8 mouse cellular contexts compared by ENCODE assay signal in the genomic region with DNA sequence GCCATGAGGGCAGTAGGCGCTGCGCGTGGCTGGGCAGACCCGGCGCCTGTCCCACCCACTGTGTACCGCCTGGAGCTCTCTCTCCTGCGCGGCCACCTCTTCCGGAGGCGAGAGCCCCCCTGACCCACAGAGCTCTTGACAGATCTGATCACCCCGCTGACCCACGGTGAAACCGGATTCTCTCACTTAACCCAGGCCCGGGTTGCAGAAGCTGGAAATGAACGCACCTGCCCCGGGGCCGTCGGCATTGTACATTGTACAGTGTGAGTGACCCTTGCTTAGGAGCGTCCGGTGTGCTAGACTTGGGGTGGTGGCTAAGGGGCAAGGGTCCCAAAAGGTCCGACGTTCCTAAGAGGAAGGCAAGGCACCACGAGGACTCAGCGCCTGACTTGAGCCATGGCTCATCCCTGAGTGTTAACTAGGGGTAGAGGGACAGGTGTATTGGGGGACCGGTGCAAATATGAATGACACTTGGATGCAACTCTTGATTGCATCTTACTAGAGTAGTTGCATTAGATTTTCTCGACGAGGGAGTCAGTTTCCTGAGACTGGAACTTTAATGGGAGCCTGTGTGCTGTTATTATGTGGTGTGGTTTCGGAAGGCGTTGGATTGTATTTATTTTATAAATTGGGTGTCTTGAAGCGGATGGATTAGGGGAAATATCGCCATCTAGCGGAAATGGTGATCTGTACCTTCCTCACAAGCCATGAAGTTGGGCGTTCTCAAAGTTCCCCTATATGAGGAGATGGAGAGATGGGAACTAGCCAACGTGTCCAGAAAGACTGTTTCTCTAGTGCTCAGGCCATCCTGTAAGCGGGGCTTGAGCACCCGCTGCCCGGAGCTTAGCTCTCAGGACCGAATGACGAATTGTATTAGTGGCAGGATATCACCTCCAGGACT. TPM values are rescaled to one million over a fixed set of nuclear protein-coding genes. Genes with fewer than 3 reads are reported as not detected.
A peak's percentile ranks its signal among the peaks of the same experiment; 100 is the strongest.
DNase-seq lines count a peak whose midpoint lies in the region; ATAC-seq and TF ChIP-seq lines count a peak whose summit lies in the region.

No protein-coding gene starts in this region.

- peak overlapping the region; percentile 76 for H3K9ac ChIP-seq in embryonic facial prominence, embryonic 14.5 days (ENCODE audit: low read depth, low read length)
- H3K9ac ChIP-seq in heart, embryonic 16.5 days (ENCODE audit: low read length), result peak overlapping the region; percentile 37
- no peak overlapping the region for H3K9ac ChIP-seq in liver, adult 2 months (ENCODE audit: low read depth, low read length)

- no peaks in the 10 kb centered on the region for H3K9me3 ChIP-seq in embryonic facial prominence, embryonic 14.5 days (ENCODE audit: control insufficient read depth, low read length)
- H3K9me3 ChIP-seq in heart, embryonic 16.5 days (replicated peaks; ENCODE audit: control insufficient read depth, low read length), result no peaks in the 10 kb centered on the region

- ATAC-seq in CD4-positive, CD25-positive, alpha-beta regulatory T cell, adult 4 months, result peak; percentile 47
- ATAC-seq in embryonic facial prominence, embryonic 14.5 days (ENCODE audit: low read depth), result peak; percentile 46
- peak; percentile 55; the same call in 1 of the 2 replicates for ATAC-seq in heart, embryonic 16.5 days (replicated peaks; ENCODE audit: extremely low read depth, insufficient read depth, low FRiP score)

- H3K4me3 ChIP-seq in embryonic facial prominence, embryonic 14.5 days (ENCODE audit: low read depth, low read length), result peak overlapping the region; percentile 70
- H3K4me3 ChIP-seq in heart, embryonic 16.5 days (ENCODE audit: low read length), result peak overlapping the region; percentile 66
- no peak overlapping the region for H3K4me3 ChIP-seq in liver, adult 2 months (ENCODE audit: insufficient read depth, low read depth, low read length)

- no peaks in the 10 kb centered on the region for H3K79me2 ChIP-seq in liver, adult 2 months (ENCODE audit: control insufficient read depth, insufficient read depth, low read length)

- no peaks in the 10 kb centered on the region for H3K36me3 ChIP-seq in embryonic facial prominence, embryonic 14.5 days (ENCODE audit: control insufficient read depth, insufficient read depth, low read length)
- H3K36me3 ChIP-seq in heart, embryonic 16.5 days (ENCODE audit: control insufficient read depth, insufficient read depth), result no peaks in the 10 kb centered on the region
- H3K36me3 ChIP-seq in liver, adult 2 months (ENCODE audit: control insufficient read depth, insufficient read depth, low read length), result no peaks in the 10 kb centered on the region

- no peak for TF ChIP-seq POLR2A in liver, adult 2 months (IDR thresholded peaks at IDR 0.05; ENCODE audit: extremely low read depth, insufficient read depth, low read length)

- H3K4me1 ChIP-seq in embryonic facial prominence, embryonic 14.5 days (ENCODE audit: control insufficient read depth, insufficient read depth, low read length), result peaks cover 8% of the 10 kb centered on the region; the same call in 1 of the 2 replicates
- peaks cover 17% of the 10 kb centered on the region for H3K4me1 ChIP-seq in heart, embryonic 16.5 days (ENCODE audit: control insufficient read depth, insufficient read depth, low read length)
- H3K4me1 ChIP-seq in liver, adult 2 months (ENCODE audit: control insufficient read depth, insufficient read depth, low read length), result peaks cover 2% of the 10 kb centered on the region

- H3K4me2 ChIP-seq in embryonic facial prominence, embryonic 14.5 days (ENCODE audit: low read depth, low read length), result peak overlapping the region; percentile 98
- peak overlapping the region; percentile 99 for H3K4me2 ChIP-seq in heart, embryonic 16.5 days (ENCODE audit: low read depth, low read length)

- WGBS in embryonic facial prominence, embryonic 14.5 days, result under 1% methylated on average over 39 of the region's 39 CpGs
- WGBS in heart, embryonic 16.5 days, result under 1% methylated on average over 39 of the region's 39 CpGs
- WGBS in liver, adult 2 months, result 2% methylated on average over 39 of the region's 39 CpGs

- H3K27ac ChIP-seq in embryonic facial prominence, embryonic 14.5 days (replicated peaks; ENCODE audit: low read depth, low read length), result peak overlapping the region; percentile 75
- no peak overlapping the region for H3K27ac ChIP-seq in heart, embryonic 16.5 days (ENCODE audit: low read length)
- no peak overlapping the region for H3K27ac ChIP-seq in liver, adult 2 months (replicated peaks; ENCODE audit: insufficient read depth, low read depth, low read length)

- H3K27me3 ChIP-seq in embryonic facial prominence, embryonic 14.5 days (replicated peaks; ENCODE audit: control insufficient read depth, insufficient read depth, low read length), result peaks cover 38% of the 10 kb centered on the region
- peaks cover 59% of the 10 kb centered on the region for H3K27me3 ChIP-seq in heart, embryonic 16.5 days (ENCODE audit: control insufficient read depth, insufficient read depth, low read length)
- peaks cover 10% of the 10 kb centered on the region for H3K27me3 ChIP-seq in liver, adult 2 months (ENCODE audit: control insufficient read depth, insufficient read depth, low read length)

- TF ChIP-seq CTCF in liver, adult 2 months (IDR thresholded peaks at IDR 0.05; ENCODE audit: low read depth, low read length), result peak; percentile 55

- peak; percentile 96 for DNase-seq in brain, adult 2 months (ENCODE audit: low read depth, low spot score)
- DNase-seq in embryonic facial prominence, embryonic 14.5 days (ENCODE audit: low spot score), result peak; percentile 95
- peak; percentile 76 for DNase-seq in kidney, postnatal 10 days
- DNase-seq in liver, adult 2 months (ENCODE audit: extremely low read depth, low read depth, low spot score), result peak; percentile 70
- DNase-seq in neural tube, embryonic 10.5 days (ENCODE audit: extremely low spot score, low spot score), result peak; percentile 74
- peak; percentile 64 for DNase-seq in yolk sac, embryonic 10.5 days (ENCODE audit: low spot score)

RNA-seq across cellular contexts. Expression of a gene that starts 1.0 kb away (rescaled TPM):
- polyA plus RNA-seq in CD4-positive, CD25-positive, alpha-beta regulatory T cell, adult 4 months (2017; shearing (Covaris generic)), result not detected
- polyA plus RNA-seq in embryonic facial prominence, embryonic 14.5 days (2014; fragmentation: Nextera tagmentation; extraction: Ambion mirVana), result 19.6 and 26.1 TPM in 2 replicates
- polyA plus RNA-seq in heart, embryonic 16.5 days (2015; fragmentation: Nextera tagmentation; extraction: Ambion mirVana), result 3.6 and 4.4 TPM in 2 replicates
- 0.13 and 0.18 TPM in 2 replicates for total RNA-seq in liver, adult 2 months (2014; rRNA removed)
- polyA plus RNA-seq in liver, adult 2 months (2012; rRNA removed), result 0.28 and 0.37 TPM in 2 replicates
